In the genomic region with DNA sequence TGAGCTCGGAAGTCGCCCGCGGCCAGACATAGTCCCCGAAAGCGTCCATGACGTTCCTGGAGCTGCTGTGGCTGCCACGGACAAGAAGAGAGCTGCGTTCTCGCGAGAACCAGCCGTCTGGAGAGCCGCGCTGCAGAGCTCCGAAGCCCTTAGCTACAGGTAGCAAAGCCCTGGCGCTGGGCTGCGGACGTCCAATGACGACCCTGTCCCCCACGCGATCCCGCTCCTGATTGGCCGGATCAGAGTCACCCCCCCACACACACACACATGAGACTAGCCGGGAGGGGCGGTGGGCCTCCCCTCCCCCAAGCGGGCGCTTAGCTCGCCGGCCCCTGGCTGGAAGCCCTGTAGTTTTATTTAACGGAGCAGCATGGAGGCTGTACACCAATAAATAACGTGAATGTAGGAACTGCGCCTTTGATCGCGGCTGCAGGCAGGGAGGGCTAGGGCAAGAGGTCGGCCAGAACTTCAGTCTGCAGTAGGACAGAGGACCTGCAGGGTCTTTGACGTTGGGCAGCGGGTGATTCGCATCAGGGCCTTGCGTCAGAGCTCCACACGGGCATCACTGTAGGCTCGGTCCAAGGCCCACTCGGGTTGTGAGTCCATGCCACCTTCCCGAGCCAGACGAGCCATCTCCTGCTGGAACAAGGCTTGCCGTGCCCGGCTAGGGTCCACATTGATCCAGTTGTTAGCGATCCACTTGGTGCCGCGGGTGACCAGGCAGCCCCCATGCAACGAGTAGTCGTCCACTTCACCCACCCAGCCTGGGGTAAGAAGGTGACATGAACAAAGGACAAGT, we compare ENCODE assay signal across 8 mouse cellular contexts. TPM values are rescaled to one million over a fixed set of nuclear protein-coding genes. Genes with fewer than 3 reads are reported as not detected.
DNase-seq lines count a peak whose midpoint lies in the region; ATAC-seq and TF ChIP-seq lines count a peak whose summit lies in the region.

Gene Wdr6, minus strand, starts transcription at position 195 of the 799 bp plus-strand sequence.

- no peaks in the 10 kb centered on the region for H3K27me3 ChIP-seq in E14TG2a.4 (ENCODE audit: insufficient read depth, low read length)
- no peaks in the 10 kb centered on the region for H3K27me3 ChIP-seq in forebrain, embryonic 12.5 days
- H3K27me3 ChIP-seq in heart, postnatal 0 days (ENCODE audit: control insufficient read depth, insufficient read depth, low read length) = no peaks in the 10 kb centered on the region
- H3K27me3 ChIP-seq in liver, embryonic 16.5 days (ENCODE audit: control insufficient read depth, insufficient read depth, low read depth, low read length) = no peaks in the 10 kb centered on the region
- H3K27me3 ChIP-seq in neural tube, embryonic 14.5 days (ENCODE audit: control insufficient read depth, insufficient read depth, low read length) = no peaks in the 10 kb centered on the region

- H3K27ac ChIP-seq in forebrain, embryonic 12.5 days = peak within 1 kb of the TSS; percentile 97
- H3K27ac ChIP-seq in heart, postnatal 0 days (ENCODE audit: low read depth) = peak within 1 kb of the TSS; percentile 84
- peak within 1 kb of the TSS; percentile 67 for H3K27ac ChIP-seq in liver, embryonic 16.5 days (ENCODE audit: low read length)
- H3K27ac ChIP-seq in neural tube, embryonic 14.5 days (ENCODE audit: low read depth, low read length) = peak within 1 kb of the TSS; percentile 96

- peak; percentile 77 for DNase-seq in c-Kit-positive CD71-positive TER-119-positive erythroid progenitor cells, embryonic 14.5 days (ENCODE audit: low spot score)
- DNase-seq in heart, postnatal 0 days (ENCODE audit: low spot score) = peak; percentile 96
- DNase-seq in kidney, postnatal 4 days = peak; percentile 95 to 97
- DNase-seq in testis, postnatal 10 days (ENCODE audit: low spot score) = peak; percentile 94

- H3K36me3 ChIP-seq in E14TG2a.4 (ENCODE audit: insufficient read depth, low read length) = peaks cover 53% of the 10 kb centered on the region
- peaks cover 41% of the 10 kb centered on the region for H3K36me3 ChIP-seq in forebrain, embryonic 12.5 days (replicated peaks)
- peaks cover 18% of the 10 kb centered on the region for H3K36me3 ChIP-seq in heart, postnatal 0 days (replicated peaks; ENCODE audit: control insufficient read depth, insufficient read depth, low read length)
- no peaks in the 10 kb centered on the region for H3K36me3 ChIP-seq in liver, embryonic 16.5 days (ENCODE audit: control insufficient read depth, insufficient read depth)
- peaks cover 23% of the 10 kb centered on the region for H3K36me3 ChIP-seq in neural tube, embryonic 14.5 days (ENCODE audit: control insufficient read depth, insufficient read depth, low read length)

- TF ChIP-seq EP300 in heart, postnatal 0 days (IDR thresholded peaks at IDR 0.05; ENCODE audit: low read depth) = peak; percentile 98

- 5% methylated on average over 51 of the region's 51 CpGs for WGBS in forebrain, embryonic 12.5 days
- WGBS in heart, postnatal 0 days = 6% methylated on average over 51 of the region's 51 CpGs
- WGBS in liver, embryonic 16.5 days (ENCODE audit: insufficient replicate concordance) = 5% methylated on average over 51 of the region's 51 CpGs
- WGBS in neural tube, embryonic 14.5 days = 3% methylated on average over 51 of the region's 51 CpGs

- H3K9me3 ChIP-seq in E14TG2a.4 (ENCODE audit: low read length) = no peaks in the 10 kb centered on the region
- no peaks in the 10 kb centered on the region for H3K9me3 ChIP-seq in forebrain, embryonic 12.5 days
- no peaks in the 10 kb centered on the region for H3K9me3 ChIP-seq in heart, postnatal 0 days (replicated peaks; ENCODE audit: control insufficient read depth, low read length)
- no peaks in the 10 kb centered on the region for H3K9me3 ChIP-seq in liver, embryonic 16.5 days (replicated peaks; ENCODE audit: control insufficient read depth, low read length)
- no peaks in the 10 kb centered on the region for H3K9me3 ChIP-seq in neural tube, embryonic 14.5 days (ENCODE audit: control insufficient read depth, low read length)

- H3K4me3 ChIP-seq in E14TG2a.4 (replicated peaks; ENCODE audit: low read length) = peak within 1 kb of the TSS; percentile 91
- peak within 1 kb of the TSS; percentile 78 for H3K4me3 ChIP-seq in forebrain, embryonic 12.5 days (replicated peaks)
- peak within 1 kb of the TSS; percentile 71 for H3K4me3 ChIP-seq in heart, postnatal 0 days (ENCODE audit: low read depth, low read length)
- H3K4me3 ChIP-seq in liver, embryonic 16.5 days (ENCODE audit: low read depth, low read length) = peak within 1 kb of the TSS; percentile 78
- peak within 1 kb of the TSS; percentile 57 for H3K4me3 ChIP-seq in neural tube, embryonic 14.5 days (ENCODE audit: low read depth, low read length)

- peak; percentile 98 for ATAC-seq in forebrain, embryonic 12.5 days (ENCODE audit: low FRiP score)
- peak; percentile 96 for ATAC-seq in heart, postnatal 0 days (ENCODE audit: insufficient read depth, low read depth)
- peak; percentile 95 for ATAC-seq in liver, embryonic 16.5 days (ENCODE audit: low read depth)
- peak; percentile 97 for ATAC-seq in neural tube, embryonic 14.5 days (ENCODE audit: low read depth)

- H3K9ac ChIP-seq in forebrain, embryonic 12.5 days = peak within 1 kb of the TSS; percentile 97
- H3K9ac ChIP-seq in heart, postnatal 0 days (replicated peaks; ENCODE audit: low read depth, low read length) = peak within 1 kb of the TSS; percentile 87
- peak within 1 kb of the TSS; percentile 78 for H3K9ac ChIP-seq in liver, embryonic 16.5 days (ENCODE audit: low read depth, low read length)
- peak within 1 kb of the TSS; percentile 97 for H3K9ac ChIP-seq in neural tube, embryonic 14.5 days (replicated peaks; ENCODE audit: low read depth, low read length)

- H3K4me2 ChIP-seq in forebrain, embryonic 12.5 days = peak within 1 kb of the TSS; percentile 90
- H3K4me2 ChIP-seq in heart, postnatal 0 days (ENCODE audit: low read depth, low read length) = peak within 1 kb of the TSS; percentile 92
- H3K4me2 ChIP-seq in liver, embryonic 16.5 days (ENCODE audit: low read depth, low read length) = peak within 1 kb of the TSS; percentile 96
- H3K4me2 ChIP-seq in neural tube, embryonic 14.5 days (ENCODE audit: low read depth, low read length) = peak within 1 kb of the TSS; percentile 87

- H3K4me1 ChIP-seq in E14TG2a.4 (replicated peaks; ENCODE audit: low read depth, low read length) = peaks cover 87% of the 10 kb centered on the region
- peaks cover 57% of the 10 kb centered on the region for H3K4me1 ChIP-seq in forebrain, embryonic 12.5 days
- H3K4me1 ChIP-seq in heart, postnatal 0 days (ENCODE audit: control insufficient read depth, insufficient read depth) = peaks cover 22% of the 10 kb centered on the region
- peaks cover 17% of the 10 kb centered on the region for H3K4me1 ChIP-seq in liver, embryonic 16.5 days (ENCODE audit: control insufficient read depth, low read depth, low read length)
- peaks cover 46% of the 10 kb centered on the region for H3K4me1 ChIP-seq in neural tube, embryonic 14.5 days (ENCODE audit: control insufficient read depth, insufficient read depth, low read length)

- TF ChIP-seq CTCF in E14TG2a.4 (conservative IDR thresholded peaks at IDR 0.05; ENCODE audit: low read length) = no peak
- no peak for TF ChIP-seq CTCF in heart, postnatal 0 days (IDR thresholded peaks at IDR 0.05; ENCODE audit: low read depth)

RNA-seq across cellular contexts. Expression of gene Wdr6, which starts in this region (rescaled TPM):
- 254 and 285 TPM in 2 replicates for polyA plus RNA-seq in forebrain, embryonic 12.5 days (2016; fragmentation: Nextera tagmentation; extraction: Ambion mirVana)
- 44.9 and 53.2 TPM in 2 replicates for total RNA-seq in heart, postnatal 0 days (2014; rRNA removed; ENCODE audit: low replicate concordance)
- 21.1 and 25.1 TPM in 2 replicates for polyA plus RNA-seq in heart, postnatal 0 days (2015; fragmentation: Nextera tagmentation; extraction: Ambion mirVana)
- 10.0 and 12.2 TPM in 2 replicates for polyA plus RNA-seq in liver, embryonic 16.5 days (2015; fragmentation: Nextera tagmentation; extraction: Ambion mirVana)
- polyA plus RNA-seq in neural tube, embryonic 14.5 days (2014; fragmentation: Nextera tagmentation; extraction: Ambion mirVana) = 206 and 229 TPM in 2 replicates

Comparison
In these comparisons a context has a peak if more than half of its experiments do, and no peak if none do; other contexts are left out.
1. Peak in every context shown above with its lines: DNase-seq, ATAC-seq, H3K4me3 ChIP-seq and H3K27ac ChIP-seq.